Mouse (Mus musculus): ENCODE measurements around the gene Hoxd10.

Hoxd10 gene

GRCm38 (mm10) chr2:74667191-74667841 is 24.4 kb upstream of the Hoxd10 start:
- no peak for DNase-seq

DNA sequence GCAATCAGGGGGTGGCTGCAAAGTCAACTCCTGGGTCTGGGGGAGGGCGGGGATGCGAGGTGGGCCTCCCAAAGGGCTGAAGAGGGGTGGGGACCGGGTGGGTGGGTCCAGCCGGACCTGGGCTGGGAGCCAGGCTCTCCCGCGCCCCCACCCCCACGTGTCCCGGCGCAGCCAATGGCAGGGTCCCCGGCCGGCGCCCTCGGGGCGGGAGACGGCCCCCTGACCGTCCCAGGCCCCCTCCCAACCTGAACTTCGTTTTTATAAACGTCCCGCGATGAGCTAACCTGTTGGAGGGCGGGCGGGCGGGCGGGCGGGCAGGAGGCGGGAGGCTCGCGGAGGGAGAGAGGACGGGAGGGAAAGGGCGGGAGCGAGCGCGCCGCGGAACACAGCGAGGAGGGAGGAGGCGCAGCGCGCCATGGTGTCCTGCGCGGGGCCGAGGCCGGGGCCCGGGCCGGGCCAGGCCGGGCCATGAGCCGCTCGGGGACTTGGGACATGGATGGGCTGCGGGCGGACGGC is 23.8 kb upstream of the Hoxd10 start, which contains the start of gene Hoxd13:
Gene Hoxd13, plus strand, starts transcription at position 469 of the 516 bp plus-strand sequence.
- no peak for DNase-seq

GRCm38 (mm10) chr2:74668370-74669229 is 23.1 kb upstream of the Hoxd10 start:
- DNase-seq, result no peak

DNA sequence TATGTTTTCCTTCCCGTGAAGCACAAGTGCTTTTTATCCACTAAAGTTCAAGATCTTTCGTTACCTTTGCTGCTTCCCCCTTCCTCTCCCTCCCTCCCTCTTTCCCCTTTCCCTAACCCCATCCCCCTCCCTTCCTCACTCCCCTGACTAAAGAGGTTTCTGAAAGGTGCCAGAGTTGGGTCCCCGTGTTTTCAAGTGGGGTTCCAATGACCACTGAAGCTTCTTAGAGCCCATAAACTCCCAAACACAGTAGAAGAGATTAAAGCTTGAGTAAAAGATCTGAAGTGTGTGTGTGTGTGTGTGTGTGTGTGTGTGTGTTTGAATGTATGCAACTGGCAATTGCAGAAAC is 22.5 kb upstream of the Hoxd10 start:
- DNase-seq, result no peak

- no peak for DNase-seq
Measured at GRCm38 (mm10) chr2:74669650-74670235, 22.0 kb upstream of the Hoxd10 start.

DNA sequence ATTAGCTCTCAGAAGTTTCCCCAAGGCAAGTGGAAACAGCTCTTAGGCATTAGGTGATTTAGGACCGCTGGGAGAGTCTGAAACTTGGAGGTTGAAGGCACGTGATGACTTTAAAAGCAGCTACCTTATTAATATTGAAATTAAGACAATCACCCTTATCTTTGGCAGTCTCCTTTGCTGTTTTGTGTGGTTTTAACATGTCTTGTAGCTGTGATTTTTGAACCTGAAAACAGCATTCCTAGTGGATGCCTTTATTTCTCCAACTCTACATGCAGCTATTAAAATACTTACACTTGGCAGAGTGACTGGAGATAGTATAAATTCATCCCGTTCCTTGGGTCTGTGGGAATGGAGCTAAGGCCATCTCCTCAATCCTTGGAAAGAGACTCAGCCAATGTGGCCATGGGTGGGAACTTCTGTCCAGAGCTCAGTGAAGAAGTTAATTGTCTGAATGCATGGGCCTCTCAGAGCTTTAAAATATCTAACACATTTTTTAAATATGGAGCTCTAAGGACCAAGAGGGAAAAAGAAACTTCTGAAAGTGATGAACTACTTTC is 21.0 kb upstream of the Hoxd10 start:
- no peak for DNase-seq

GRCm38 (mm10) chr2:74671847-74672246 is 19.9 kb upstream of the Hoxd10 start:
- DNase-seq, result no peak

DNA sequence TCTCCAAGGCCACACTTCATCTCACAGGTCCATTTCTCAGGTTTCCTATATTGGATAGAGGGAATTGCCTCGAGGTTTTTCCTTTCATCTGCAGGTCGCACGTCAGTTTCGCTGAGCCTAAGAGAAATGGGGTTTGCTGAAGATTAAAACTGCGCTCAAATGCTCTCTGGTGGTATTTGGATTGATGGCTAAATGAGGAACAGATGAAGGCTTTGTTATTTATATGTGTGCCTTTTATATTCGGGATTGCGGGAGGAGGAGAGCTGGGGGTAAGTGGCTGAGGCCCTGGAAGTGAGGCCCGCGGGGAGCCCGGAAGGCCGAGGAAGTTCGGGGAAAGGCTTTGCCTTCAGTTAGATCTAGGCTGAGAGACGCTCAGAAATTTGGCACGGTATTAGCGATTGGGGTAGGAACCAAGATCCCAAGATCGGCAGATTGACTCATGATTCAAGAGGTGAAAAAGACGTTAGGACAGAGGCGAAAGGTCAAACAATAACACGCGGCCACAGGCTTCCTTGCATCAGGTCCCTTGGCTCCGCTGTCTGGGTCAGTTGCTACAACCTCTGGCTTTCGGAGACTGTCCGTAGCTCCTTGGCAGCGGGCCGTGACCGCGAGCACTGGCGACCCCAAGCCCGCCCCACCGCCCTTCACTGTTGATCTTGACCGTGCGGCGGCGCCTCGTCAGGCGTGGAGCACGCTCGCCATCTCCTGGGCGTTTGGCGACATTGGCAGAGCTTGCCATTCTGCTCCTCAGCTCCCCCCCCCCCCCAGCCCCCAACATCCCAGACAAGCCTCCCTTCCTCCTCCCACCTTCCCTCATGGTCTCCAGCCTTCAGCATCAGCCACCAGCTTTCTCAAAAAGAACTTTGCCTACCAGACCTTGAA is 19.0 kb upstream of the Hoxd10 start:
- DNase-seq, result peak in 1 of 2 experiments; percentile 46

DNA sequence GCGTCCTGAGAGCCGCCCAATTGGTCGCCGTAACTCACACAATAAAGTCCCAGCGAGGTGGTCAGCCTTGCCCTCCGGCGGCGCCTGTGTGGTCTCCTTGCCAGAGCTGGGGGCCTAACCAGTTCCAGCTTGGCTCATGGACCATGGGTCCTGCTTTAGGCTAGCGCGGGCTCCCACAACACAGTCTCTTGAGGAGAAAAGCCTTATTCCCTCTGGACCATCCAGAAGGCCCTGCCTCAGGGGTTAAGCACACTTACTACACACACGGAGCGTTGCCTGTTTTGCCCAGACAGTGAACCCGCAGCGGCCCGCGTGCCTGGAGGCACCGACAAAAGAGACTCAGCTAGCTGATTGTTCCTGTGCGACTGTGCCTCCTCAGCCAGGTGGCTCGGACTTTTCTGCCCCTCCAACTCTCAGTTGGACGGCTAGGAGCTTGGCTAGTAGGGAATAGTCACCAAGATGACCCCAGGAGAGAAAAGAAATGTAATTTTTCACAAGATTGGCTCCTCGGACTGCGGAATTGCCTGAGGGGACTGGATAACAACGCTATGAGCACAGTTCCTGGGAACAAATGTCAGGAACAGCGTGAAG is 17.8 kb upstream of the Hoxd10 start:
- DNase-seq, result peak in 1 of 2 experiments; percentile 0

- DNase-seq, result no peak
Measured at GRCm38 (mm10) chr2:74674881-74675665, 16.7 kb upstream of the Hoxd10 start, which contains the start of gene Hoxd12. Gene Hoxd12 (plus strand): TSS chr2:74675013.

DNA sequence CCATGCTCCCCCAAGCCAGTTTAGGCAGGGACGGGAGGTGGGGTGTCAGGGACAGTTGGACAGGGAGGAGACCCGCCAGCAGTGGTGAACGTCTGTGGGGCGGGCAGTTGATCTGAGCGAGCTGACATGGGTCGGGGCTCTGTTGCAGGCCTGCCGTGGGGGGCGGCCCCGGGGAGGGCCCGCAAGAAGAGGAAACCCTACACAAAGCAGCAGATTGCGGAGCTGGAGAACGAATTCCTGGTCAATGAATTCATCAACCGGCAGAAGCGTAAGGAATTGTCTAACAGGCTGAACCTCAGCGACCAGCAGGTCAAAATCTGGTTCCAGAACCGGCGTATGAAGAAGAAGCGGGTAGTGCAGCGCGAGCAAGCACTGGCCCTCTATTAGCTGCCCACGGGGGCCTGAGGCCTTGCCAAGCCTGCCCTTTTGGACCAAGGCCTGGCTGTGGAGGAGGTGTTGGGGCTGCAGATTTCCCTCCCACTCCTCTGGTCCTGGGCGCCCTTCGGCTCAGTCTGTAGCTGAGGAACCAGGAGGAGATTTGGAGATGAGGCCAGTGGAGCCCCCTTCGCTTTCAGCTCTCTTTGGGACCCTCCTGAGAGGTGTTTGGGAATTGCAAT is 15.9 kb upstream of the Hoxd10 start:
- no peak for DNase-seq

GRCm38 (mm10) chr2:74676376-74677052 is 15.2 kb upstream of the Hoxd10 start:
- no peak for DNase-seq

DNA sequence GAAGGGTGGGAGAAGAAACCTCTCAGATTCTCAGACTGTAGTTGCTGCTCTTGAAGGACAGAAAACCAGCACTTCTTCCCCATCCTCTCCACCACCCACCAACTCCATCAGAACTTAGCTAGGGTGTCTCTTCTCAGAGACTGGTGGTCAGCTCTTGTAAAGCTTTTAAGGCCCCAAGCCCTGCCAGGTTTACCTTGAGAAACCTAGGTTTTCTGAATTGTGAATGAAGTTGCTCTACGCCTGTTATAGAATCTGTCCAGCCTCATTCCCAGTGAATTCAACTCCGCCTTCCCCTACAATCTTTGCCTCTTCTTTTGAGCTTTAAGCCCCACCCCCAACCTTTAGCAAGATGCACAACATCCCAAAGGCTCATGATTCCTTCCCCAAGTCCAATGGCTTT is 14.6 kb upstream of the Hoxd10 start:
- DNase-seq, result no peak

- no peak for DNase-seq
Measured at GRCm38 (mm10) chr2:74678891-74679595, 12.7 kb upstream of the Hoxd10 start, which contains the start of gene Hoxd11. Gene Hoxd11 (plus strand): TSS chr2:74679557.

- no peak for DNase-seq
Measured at GRCm38 (mm10) chr2:74679596-74679971, 12.1 kb upstream of the Hoxd10 start.

DNA sequence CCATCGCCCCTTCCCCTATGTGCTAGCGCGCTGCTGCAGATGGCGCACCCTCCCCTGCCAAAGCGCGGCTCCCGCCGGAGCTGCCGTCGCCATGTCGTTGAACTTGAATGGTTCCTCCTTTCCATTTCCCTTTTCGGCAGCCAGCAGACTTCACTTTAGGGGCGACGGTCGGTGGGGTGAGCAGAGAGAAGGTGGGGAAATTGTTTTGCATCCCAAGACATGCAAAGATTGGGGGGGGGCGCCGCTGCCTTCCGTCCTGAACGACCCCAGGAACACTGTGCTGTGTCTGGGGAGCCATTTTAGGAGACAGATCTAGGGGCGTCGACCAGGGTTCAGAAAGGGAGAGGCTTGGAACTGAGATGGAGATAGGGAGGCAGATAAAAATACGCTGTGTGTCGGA is 11.7 kb upstream of the Hoxd10 start:
- no peak for DNase-seq

DNA sequence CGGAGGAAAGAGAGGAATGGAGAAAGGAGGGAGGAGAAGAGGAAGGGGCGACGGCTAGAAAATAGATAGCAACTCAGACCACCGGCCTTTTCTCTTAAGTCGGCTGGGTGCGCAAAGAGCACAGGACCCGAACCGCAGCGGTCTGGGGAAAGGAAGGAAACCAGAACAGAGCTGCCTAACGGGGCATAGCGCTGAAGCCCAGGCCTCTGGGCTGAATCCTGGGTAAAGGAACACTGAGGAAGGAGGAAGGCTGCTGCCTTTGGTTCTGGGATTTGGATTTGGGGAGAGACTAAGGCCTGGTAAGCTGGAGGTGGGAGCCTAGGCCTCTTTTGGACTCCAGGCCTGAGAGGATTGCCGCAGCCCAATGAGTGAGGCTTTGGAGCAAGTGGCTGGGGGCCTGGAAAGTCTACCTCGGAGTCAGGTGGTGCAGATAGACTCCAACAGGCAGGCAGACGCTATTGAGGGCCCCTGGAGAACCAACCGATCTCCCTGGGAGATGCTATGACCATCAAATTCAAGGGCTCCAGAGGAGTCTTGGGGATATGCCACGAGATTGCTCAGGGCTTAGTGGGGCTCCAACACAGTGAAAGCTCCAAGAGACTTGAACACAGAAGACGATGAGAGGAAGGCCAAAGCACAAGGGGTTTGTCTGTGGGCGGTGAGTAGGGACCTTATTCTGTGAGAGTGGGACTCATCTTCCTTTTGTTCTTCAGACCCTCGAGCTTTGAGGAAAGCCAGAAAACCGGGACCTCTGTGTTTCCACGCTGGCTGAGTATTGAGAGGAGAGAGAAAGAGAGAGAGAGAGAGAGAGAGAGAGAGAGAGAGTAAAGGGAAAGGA is 10.9 kb upstream of the Hoxd10 start:
- DNase-seq, result no peak
